Mouse (Mus musculus) midbrain, embryonic 10.5 days (tissue): Measurements from ENCODE around the gene Gm17324. TPM values are rescaled to one million over a fixed set of nuclear protein-coding genes. Genes with fewer than 3 reads are reported as not detected.

ENCODE experiments used
- DNase-seq: peaks from one replicate; pipeline ENCODE4 v3.0.0-alpha.2; 2017; ENCODE audit warnings: low spot score
- H3K27ac ChIP-seq: fragments of 300-500 bp; sonication (generic); replicated peaks from 2 replicates; pipeline ENCODE4 v1.5.1; 2016; ENCODE audit warnings: mild to moderate bottlenecking
- H3K27me3 ChIP-seq: fragments of 300-500 bp; sonication (generic); 2 replicates; pipeline ENCODE4 v1.6.1; 2016; ENCODE audit warnings: low read depth, mild to moderate bottlenecking; ENCODE audit not compliant: poor library complexity, severe bottlenecking
- H3K36me3 ChIP-seq: fragments of 300-500 bp; sonication (generic); 2 replicates; pipeline ENCODE4 v1.6.1; 2016; ENCODE audit warnings: mild to moderate bottlenecking, moderate library complexity
- H3K4me1 ChIP-seq: fragments of 300-500 bp; sonication (generic); 2 replicates; pipeline ENCODE4 v1.6.1; 2016
- H3K4me3 ChIP-seq: fragments of 300-500 bp; sonication (generic); 2 replicates; pipeline ENCODE4 v1.5.1; 2016; ENCODE audit warnings: mild to moderate bottlenecking, moderate library complexity
- H3K9me3 ChIP-seq: fragments of 300-500 bp; sonication (generic); replicated peaks from 2 replicates; pipeline ENCODE4 v1.6.1; 2016; ENCODE audit warnings: mild to moderate bottlenecking
- WGBS: fragments of 180-500 bp; shearing (Covaris S2); methylation state at CpG from one replicate; pipeline ENCODE4 v1.1.7; 2016; 5-methylcytosine and 5-hydroxymethylcytosine counted together
- polyA plus RNA-seq: library from polyadenylated mRNA; unstranded; fragments of >200 nt; fragmentation: Nextera tagmentation; extraction: Ambion mirVana; gene quantifications from 2 replicates; pipeline ENCODE4 v1.2.1, GENCODE M21; 2016

The Gm17324 gene
- polyA plus RNA-seq, 1 experiment from 2014 or later = 0.44 TPM

GRCm38 (mm10) chr9:78447606-78447972, 997 bp downstream of the Gm17324 start:
- Histone ChIP-seq H3K27me3 (peaks cover 50% of the 10 kb centered on the region), H3K4me1 (peaks cover 21% of the 10 kb centered on the region), H3K9me3 (no peaks in the 10 kb centered on the region), H3K27ac (peak overlapping the region; percentile 87), H3K4me3 (peak overlapping the region; percentile 79), H3K36me3 (peaks cover 25% of the 10 kb centered on the region)
- DNase-seq = no peak
- 32% methylated on average over 9 of the region's 9 CpGs for WGBS

- Histone ChIP-seq H3K4me3 (peak within 1 kb of the TSS; percentile 53), H3K27ac (peak within 1 kb of the TSS; percentile 59; the same call in 1 of the 2 replicates), H3K36me3 (no peaks in the 10 kb centered on the region), H3K9me3 (no peaks in the 10 kb centered on the region), H3K4me1 (peaks cover 15% of the 10 kb centered on the region), H3K27me3 (peaks cover 91% of the 10 kb centered on the region)
- WGBS = 1% methylated on average over 81 of the region's 81 CpGs
- peak; percentile 62 for DNase-seq
Measured at GRCm38 (mm10) chr9:78442579-78443392, 5.8 kb downstream of the Gm17324 start, which contains the start of gene Cgas. Gene Cgas (minus strand): TSS chr9:78443237.

DNA sequence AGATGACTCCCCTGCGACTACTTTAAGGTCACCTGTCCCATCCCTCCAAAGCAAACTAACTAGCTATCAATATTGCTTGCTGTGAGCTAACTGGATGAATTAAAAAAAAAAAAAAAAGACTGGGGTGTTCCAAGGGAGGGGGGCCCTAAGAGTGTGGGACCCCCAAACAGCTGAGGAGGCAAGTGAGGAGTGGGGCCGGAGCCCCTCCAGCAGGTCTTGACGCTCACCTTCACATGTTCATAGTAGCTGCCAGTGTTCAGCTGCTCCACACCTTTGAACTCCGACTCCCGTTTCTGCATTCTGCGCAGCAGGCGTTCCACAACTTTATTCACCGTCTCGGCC, 6.4 kb downstream of the Gm17324 start:
- DNase-seq = no peak
- H3K4me1 ChIP-seq = peaks cover 11% of the 10 kb centered on the region
- no peak overlapping the region for H3K27ac ChIP-seq
- no peaks in the 10 kb centered on the region for H3K9me3 ChIP-seq
- no peaks in the 10 kb centered on the region for H3K36me3 ChIP-seq
- H3K27me3 ChIP-seq = peaks cover 87% of the 10 kb centered on the region
- 3% methylated on average over 9 of the region's 9 CpGs for WGBS
- peak overlapping the region; percentile 53 for H3K4me3 ChIP-seq

- H3K9me3 ChIP-seq = no peaks in the 10 kb centered on the region
- H3K27ac ChIP-seq = no peak overlapping the region
- no peaks in the 10 kb centered on the region for H3K36me3 ChIP-seq
- 68% methylated on average over 5 of the region's 5 CpGs for WGBS
- DNase-seq = no peak
- peaks cover 11% of the 10 kb centered on the region for H3K4me1 ChIP-seq
- H3K27me3 ChIP-seq = peaks cover 59% of the 10 kb centered on the region
- no peak overlapping the region for H3K4me3 ChIP-seq
Measured at GRCm38 (mm10) chr9:78439426-78439825, 9.2 kb downstream of the Gm17324 start.

GRCm38 (mm10) chr9:78432471-78432870, 16.1 kb downstream of the Gm17324 start:
- Histone ChIP-seq H3K27me3 (peaks cover 18% of the 10 kb centered on the region), H3K27ac (no peak overlapping the region), H3K9me3 (no peaks in the 10 kb centered on the region), H3K4me3 (no peak overlapping the region), H3K36me3 (no peaks in the 10 kb centered on the region), H3K4me1 (peaks cover 4% of the 10 kb centered on the region)
- no peak for DNase-seq
- 88% methylated on average over 5 of the region's 5 CpGs for WGBS

DNA sequence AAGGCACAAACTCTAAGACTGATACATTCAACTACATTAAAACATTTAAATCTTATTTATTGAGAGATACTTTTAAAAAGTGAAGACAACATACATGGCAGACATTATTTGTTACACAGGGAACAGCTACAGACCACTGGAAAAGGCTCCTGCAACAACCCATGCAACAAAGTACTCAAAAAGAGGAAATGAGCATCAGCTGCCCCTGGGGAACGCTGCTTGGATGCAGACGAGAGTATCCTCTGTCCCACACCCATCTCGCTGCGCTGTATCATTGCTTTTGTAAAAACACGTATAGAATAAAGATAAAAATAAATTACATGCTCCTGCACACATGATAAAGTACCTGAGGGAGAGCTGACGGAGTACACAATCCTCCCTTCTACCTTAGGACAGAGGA, 18.1 kb downstream of the Gm17324 start:
- Histone ChIP-seq H3K4me1 (peaks cover 6% of the 10 kb centered on the region), H3K36me3 (no peaks in the 10 kb centered on the region), H3K27me3 (peaks cover 18% of the 10 kb centered on the region), H3K9me3 (no peaks in the 10 kb centered on the region), H3K27ac (no peak overlapping the region), H3K4me3 (no peak overlapping the region)
- DNase-seq = no peak
- WGBS = 87% methylated on average over 6 of the region's 6 CpGs

DNA sequence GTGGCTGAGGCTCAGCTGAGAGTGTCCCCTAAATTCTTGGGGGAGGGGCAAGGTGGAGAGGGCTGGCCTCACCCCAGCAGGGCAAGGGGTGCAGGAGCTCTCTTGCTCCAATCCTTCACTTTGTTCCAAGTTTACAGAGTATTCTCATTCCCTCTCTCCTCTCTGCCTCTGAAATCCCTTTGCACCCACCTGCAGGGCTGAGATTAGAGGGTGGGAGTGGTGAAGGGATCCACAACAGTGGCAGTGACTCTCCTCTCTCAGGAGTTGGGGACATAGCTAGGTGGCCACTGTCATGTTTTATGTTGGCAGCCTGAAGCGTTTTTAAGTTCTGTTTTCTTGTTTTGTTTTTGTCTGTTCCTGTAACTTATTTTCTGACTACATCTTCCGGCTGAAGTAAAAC, 19.0 kb downstream of the Gm17324 start:
- peaks cover 18% of the 10 kb centered on the region for H3K27me3 ChIP-seq
- 62% methylated on average over 2 of the region's 2 CpGs for WGBS

GRCm38 (mm10) chr9:78428870-78429432, 19.6 kb downstream of the Gm17324 start:
- H3K4me1 ChIP-seq = peaks cover 6% of the 10 kb centered on the region
- H3K4me3 ChIP-seq = no peak overlapping the region
- no peaks in the 10 kb centered on the region for H3K9me3 ChIP-seq
- WGBS = 84% methylated on average over 4 of the region's 4 CpGs
- H3K27me3 ChIP-seq = peaks cover 18% of the 10 kb centered on the region
- H3K27ac ChIP-seq = peak overlapping the region; percentile 17; the same call in 1 of the 2 replicates
- no peak for DNase-seq
- H3K36me3 ChIP-seq = no peaks in the 10 kb centered on the region

More for the DNA sequence above, 19.0 kb downstream of the Gm17324 start:
- H3K36me3 ChIP-seq = no peaks in the 10 kb centered on the region
- no peak overlapping the region; the same call in 1 of the 2 replicates for H3K27ac ChIP-seq
- peaks cover 6% of the 10 kb centered on the region for H3K4me1 ChIP-seq
- H3K4me3 ChIP-seq = no peak overlapping the region
- H3K9me3 ChIP-seq = no peaks in the 10 kb centered on the region
- no peak for DNase-seq

- 84% methylated on average over 6 of the region's 6 CpGs for WGBS
- Histone ChIP-seq H3K9me3 (no peaks in the 10 kb centered on the region), H3K27me3 (peaks cover 18% of the 10 kb centered on the region), H3K4me1 (peaks cover 6% of the 10 kb centered on the region), H3K27ac (no peak overlapping the region), H3K4me3 (no peak overlapping the region), H3K36me3 (no peaks in the 10 kb centered on the region)
- DNase-seq = no peak
Measured at GRCm38 (mm10) chr9:78428185-78428584, 20.4 kb downstream of the Gm17324 start.

DNA sequence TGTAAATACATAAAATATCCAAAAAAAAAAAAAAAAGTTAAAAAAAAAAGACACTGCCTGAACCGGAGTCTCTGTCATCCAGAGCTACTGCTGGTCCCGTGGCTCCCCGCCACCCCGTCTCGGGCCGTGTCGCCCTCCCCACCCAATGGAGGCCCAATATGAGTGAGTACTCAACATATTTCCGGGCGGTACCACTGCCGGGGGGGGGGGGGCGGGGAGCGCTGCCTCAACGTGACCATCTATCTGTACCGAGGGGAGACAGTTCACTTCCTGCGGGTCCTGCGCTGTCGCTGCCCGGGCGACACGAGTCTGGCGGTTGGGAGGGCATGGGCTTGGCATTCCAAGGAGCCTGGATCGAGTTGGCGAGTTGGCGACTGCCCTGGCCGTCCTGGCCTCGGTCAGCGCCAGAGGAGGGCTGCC, 21.2 kb downstream of the Gm17324 start:
- WGBS = 23% methylated on average over 27 of the region's 27 CpGs
- Histone ChIP-seq H3K4me1 (peaks cover 6% of the 10 kb centered on the region), H3K9me3 (no peaks in the 10 kb centered on the region), H3K4me3 (peak overlapping the region; percentile 48), H3K36me3 (no peaks in the 10 kb centered on the region), H3K27me3 (peaks cover 18% of the 10 kb centered on the region), H3K27ac (peak overlapping the region; percentile 38; the same call in 1 of the 2 replicates)
- DNase-seq = no peak

DNA sequence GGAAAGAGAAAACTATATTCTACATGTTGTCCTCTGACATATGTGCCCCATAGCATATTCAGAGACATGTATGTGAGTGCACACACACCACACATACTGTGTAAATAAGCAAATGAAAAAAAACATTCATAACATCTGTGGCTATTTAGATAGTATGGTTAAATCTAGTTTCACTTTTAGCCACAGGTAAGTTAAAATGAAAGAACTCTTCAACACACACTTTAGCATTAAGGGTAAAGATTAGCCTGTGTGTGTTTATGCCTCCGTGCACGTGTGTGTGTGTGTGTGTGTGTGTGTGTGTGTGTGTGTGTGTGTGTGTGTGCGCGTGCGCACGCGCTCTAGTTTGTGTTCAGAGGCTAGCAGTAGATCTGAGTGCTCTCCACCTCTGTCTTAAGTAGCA, 47.0 kb downstream of the Gm17324 start:
- DNase-seq = no peak
- 91% methylated on average over 7 of the region's 7 CpGs for WGBS

GRCm38 (mm10) chr9:78400570-78400969, 48.0 kb downstream of the Gm17324 start:
- no peak for DNase-seq
- Histone ChIP-seq H3K27ac (no peak overlapping the region), H3K27me3 (peaks cover 28% of the 10 kb centered on the region), H3K4me3 (no peak overlapping the region), H3K36me3 (no peaks in the 10 kb centered on the region), H3K4me1 (peaks cover 7% of the 10 kb centered on the region), H3K9me3 (no peaks in the 10 kb centered on the region)
- 84% methylated on average over 5 of the region's 5 CpGs for WGBS

More for the DNA sequence above, 47.0 kb downstream of the Gm17324 start:
- Histone ChIP-seq H3K27me3 (peaks cover 18% of the 10 kb centered on the region), H3K9me3 (no peaks in the 10 kb centered on the region), H3K4me3 (no peak overlapping the region), H3K36me3 (no peaks in the 10 kb centered on the region), H3K4me1 (no peaks in the 10 kb centered on the region), H3K27ac (no peak overlapping the region)
